Mouse (Mus musculus) CH12.LX (cell line): ENCODE measurements around the gene Slco1a6.

Experiments used
- E2F4 ChIP-seq: IDR thresholded peaks from 2 replicates; pipeline ENCODE4 v1.6.1; 2011; ENCODE audit warnings: low read depth, low read length, improper control_type of control experiment; ENCODE audit not compliant: insufficient replicate concordance
- EP300 ChIP-seq: IDR thresholded peaks from 2 replicates; pipeline ENCODE4 v1.6.1; 2011; ENCODE audit warnings: low read length, improper control_type of control experiment

DNA sequence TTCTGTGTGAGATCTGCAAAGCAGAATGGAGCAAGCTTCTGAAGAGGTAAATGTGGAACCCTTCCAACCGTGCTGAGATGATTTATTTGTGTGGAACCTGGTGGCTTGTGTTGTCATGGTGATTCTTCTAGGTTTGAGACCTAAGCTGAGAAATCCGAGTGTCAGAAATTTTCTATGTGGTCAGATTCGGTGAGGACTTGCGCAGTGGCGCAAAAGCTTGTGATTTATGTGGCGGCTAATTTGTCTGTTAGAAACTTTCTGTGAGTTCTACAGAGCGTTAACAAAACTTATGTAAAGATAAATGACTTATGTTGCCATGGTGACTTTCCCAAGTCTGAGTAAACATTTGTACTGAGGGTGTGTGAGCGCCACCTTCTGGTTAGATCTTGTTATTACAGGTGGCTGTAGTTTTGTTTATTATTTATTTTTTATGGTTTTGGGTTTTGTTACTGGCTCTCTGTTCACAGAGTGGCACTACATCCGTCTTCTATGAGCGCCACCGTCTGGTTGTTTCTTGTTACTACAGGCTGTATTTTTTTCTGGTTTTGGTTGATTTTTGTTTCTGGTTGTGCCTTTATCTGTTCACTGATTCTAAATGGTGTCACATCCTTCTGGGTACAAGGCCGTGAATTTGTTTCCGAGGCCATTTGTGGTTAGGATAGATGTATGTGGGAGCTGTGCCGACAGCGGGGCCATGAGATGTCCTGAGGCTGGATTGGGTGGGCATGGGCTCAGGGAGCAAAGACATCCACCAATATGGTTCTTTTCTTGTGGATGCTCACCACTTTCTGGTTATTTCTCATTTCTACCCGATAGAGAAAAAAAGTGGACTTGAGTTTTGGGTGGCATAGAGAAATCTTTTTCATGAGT lies 167.8 kb downstream of the Slco1a6 start:
- TF ChIP-seq EP300, result no peak
- TF ChIP-seq E2F4, result no peak
